Mouse (Mus musculus) spleen, adult 2 months (tissue): ENCODE measurements at regions not wholly inside any gene's neighbourhood (a gene's known extent, or its start where the extent isn't known, plus 50 kb on each side); places are given as distances from the start of the nearest gene placed in this dataset.

Source experiments
- CTCF ChIP-seq: fragments of 200-500 bp; IDR thresholded peaks from 2 replicates; pipeline ENCODE4 v1.5.1; 2011; ENCODE audit warnings: mild to moderate bottlenecking, inconsistent platforms; ENCODE audit not compliant: insufficient read depth, insufficient read length, insufficient replicate concordance; ENCODE audit errors: extremely low read depth
- POLR2A ChIP-seq: fragments of 200-500 bp; IDR thresholded peaks from 2 replicates; pipeline ENCODE4 v1.6.1; 2011; ENCODE audit warnings: low read depth, low read length, inconsistent platforms

DNA sequence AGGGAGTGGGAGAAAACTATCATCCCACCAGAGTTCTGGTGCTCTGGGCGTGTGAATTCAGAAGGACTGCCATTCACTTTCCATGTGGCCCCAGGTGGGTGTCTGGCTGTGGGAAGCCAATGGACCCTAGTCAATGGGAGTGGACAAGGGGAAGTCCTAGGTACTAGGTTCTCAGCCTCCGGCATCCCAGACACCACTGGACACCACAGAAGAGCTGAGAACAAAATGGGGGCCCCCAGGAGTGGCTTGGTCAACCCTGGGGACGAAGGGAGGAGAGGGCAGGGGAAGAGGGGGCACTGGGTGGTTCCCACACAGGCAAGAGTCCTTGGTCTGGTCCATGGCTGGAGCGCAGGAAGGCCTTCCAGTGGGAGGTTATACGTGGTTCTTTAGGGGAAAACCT, 81.8 kb upstream of the Slc4a7 start:
- no peak for TF ChIP-seq CTCF
- no peak for TF ChIP-seq POLR2A
